Mouse (Mus musculus) left cerebral cortex, postnatal 36 days (tissue): ENCODE results near the gene Kcnma1. TPM values are rescaled to one million over a fixed set of nuclear protein-coding genes. Genes with fewer than 3 reads are reported as not detected.

ENCODE experiments used
- DNase-seq, 2 experiments: peaks; one replicate each; pipeline ENCODE4 v3.0.0; 2021 to 2022; ENCODE audit warnings: low spot score in 2 of 2, mixed read lengths in 1 of 2
- intact Hi-C: fragments of 180-260 bp; cut with DNase I; formaldehyde crosslinking; loops from one replicate; pipeline ENCODE4 v1.15.1; 2025
- total RNA-seq, 2 experiments: library from RNA; stranded (reverse); gene quantifications; 2 replicates each; pipeline ENCODE4 v1.2.3; 2021

Kcnma1 gene
- total RNA-seq, 2 experiments from 2014 or later = 177 to 194 TPM

DNA sequence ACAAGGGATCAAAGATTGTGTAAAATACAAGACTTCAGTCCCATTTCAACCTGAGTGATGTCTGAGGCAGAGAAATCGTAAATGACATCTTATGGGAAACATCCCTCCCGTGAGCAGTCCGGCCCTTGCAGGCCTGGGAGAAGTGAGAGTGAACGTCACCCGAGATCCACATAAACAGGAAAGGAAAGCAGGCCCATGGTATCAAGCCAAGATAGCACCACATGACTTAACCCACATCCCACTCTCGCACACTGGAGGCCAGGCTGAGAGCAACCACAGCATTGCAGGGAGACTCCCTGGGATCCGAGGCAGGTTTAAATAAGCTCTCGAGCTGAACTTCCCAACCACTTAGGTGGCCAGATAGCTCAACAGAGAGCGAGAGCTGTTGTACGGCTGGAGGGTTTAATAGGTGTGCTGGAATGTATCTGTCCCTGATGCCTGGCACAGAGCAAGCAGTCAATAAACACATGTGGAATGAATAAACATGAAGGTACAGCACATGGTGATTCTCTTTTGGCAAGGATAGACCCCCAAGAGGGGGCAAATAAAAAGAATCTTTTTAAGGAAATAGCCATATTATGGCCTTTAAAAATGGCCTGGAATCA lies 493.1 kb downstream of the Kcnma1 start:
- DNase-seq = no peak
- intact Hi-C loops = no loop called here

DNA sequence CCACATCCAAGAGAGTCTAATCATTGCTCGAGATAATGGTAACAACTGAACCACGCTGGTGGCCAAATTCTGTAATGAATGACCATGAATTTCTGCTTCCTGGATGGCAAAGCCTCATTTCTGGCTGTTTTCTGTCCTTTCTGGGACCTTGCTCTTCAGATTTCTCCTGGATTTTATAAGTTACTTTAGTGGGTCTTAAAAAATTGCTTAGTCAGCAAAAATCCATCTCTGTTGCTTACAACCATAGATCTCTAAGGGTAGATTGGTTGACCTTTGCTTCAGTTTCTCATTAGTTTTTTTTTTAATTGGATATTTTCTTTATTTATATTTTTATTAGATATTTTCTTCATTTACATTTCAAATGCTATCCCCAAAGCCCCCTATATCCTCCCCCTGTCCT lies 496.9 kb downstream of the Kcnma1 start:
- intact Hi-C loops = no loop called here

GRCm38 (mm10) chr14:23509792-23510191 lies 504.5 kb downstream of the Kcnma1 start:
- intact Hi-C loops = no loop called here
- DNase-seq = no peak

More for the DNA sequence above, 496.9 kb downstream of the Kcnma1 start:
- no peak for DNase-seq

GRCm38 (mm10) chr14:23502236-23502790 lies 512.0 kb downstream of the Kcnma1 start:
- DNase-seq = no peak
- intact Hi-C loops = no loop called here

- no peak for DNase-seq
- intact Hi-C loops = no loop called here
These were observed 517.5 kb downstream of the Kcnma1 start for GRCm38 (mm10) chr14:23496801-23497200.

DNA sequence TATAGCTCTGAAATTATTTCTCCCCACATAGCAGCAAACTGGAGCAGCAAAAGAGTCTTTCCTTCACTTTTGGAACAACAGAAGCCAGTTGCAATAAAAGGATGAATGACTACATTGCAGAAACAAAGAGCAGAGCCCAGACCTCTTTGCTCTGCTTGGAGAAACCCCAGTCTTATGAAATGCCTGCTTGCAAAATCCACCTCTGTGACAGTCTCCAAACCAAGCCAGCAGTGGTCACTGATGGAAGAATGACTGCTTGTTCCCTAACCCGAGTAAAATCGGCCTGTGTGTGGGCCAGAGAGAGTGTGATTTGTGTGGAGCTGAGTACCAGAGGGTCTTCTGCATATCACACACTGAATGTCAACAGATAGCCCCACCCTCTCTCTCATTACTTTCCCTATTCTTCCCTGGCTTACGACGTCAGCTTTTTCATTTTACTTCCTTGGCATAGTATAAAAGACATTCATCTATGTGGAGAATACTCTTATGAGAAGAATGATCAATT lies 518.0 kb downstream of the Kcnma1 start:
- intact Hi-C loops = no loop called here
- no peak for DNase-seq

GRCm38 (mm10) chr14:23494496-23494800 lies 519.8 kb downstream of the Kcnma1 start:
- intact Hi-C loops = no loop called here
- no peak for DNase-seq

GRCm38 (mm10) chr14:23493750-23494495 lies 520.4 kb downstream of the Kcnma1 start:
- intact Hi-C loops = no loop called here
- no peak for DNase-seq

DNA sequence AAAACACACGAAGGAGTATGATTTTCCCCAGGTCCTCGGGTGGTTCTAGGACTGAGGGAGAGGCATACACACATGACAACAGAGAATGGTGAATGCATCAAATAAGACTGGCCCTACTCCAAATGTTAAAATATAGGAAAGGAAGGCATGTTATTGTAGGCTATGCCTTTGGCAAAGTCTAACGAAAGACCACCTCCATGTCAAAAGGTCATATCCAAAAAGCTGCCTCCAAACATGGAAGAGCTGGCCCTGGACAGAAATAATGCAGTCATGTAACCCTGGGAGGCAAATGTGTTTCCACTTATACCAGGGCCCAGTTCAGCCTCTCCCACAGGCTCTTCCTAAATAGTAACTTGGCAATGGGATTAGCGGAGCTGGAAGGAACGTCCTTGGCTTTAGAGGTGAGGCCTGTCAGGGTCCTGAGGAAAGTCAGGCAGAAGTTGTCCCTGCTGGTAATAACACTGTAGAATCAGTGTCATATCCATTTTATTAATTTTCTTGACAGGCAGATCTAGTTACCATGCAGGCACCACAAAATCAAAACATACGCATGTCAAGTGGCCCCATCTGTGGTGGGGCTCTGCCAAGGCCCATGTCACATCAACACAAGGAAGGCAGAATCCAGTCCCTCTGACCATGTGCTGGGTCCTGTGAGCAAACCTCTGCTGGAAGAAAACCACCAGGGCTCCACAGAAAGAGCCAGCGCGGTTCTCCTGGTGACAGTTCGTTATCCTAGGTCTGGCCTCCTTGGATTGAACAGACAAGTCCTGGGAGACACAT lies 521.5 kb downstream of the Kcnma1 start:
- intact Hi-C loops = no loop called here
- no peak for DNase-seq

GRCm38 (mm10) chr14:23491359-23491758 lies 522.9 kb downstream of the Kcnma1 start:
- intact Hi-C loops = no loop called here
- no peak for DNase-seq

DNA sequence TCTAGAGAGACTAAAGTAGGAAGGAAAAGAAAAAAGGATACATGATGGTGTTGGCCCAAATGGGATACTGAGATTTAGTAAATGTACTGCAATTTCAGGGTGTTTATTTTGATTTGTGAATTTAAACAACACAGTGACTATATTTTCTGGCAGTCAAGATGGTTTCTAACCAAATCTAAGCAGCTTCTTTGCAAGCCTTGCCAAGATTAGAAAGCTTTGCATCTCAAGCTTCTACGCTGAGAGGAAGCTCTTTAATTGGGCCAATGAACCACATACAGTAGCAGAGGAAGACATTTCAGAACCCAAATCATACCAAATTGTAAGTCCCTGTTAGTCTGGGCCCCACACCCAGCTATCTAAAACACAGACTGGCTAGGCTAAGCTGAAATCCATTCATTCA lies 527.6 kb downstream of the Kcnma1 start:
- no peak for DNase-seq
- intact Hi-C loops = no loop called here

DNA sequence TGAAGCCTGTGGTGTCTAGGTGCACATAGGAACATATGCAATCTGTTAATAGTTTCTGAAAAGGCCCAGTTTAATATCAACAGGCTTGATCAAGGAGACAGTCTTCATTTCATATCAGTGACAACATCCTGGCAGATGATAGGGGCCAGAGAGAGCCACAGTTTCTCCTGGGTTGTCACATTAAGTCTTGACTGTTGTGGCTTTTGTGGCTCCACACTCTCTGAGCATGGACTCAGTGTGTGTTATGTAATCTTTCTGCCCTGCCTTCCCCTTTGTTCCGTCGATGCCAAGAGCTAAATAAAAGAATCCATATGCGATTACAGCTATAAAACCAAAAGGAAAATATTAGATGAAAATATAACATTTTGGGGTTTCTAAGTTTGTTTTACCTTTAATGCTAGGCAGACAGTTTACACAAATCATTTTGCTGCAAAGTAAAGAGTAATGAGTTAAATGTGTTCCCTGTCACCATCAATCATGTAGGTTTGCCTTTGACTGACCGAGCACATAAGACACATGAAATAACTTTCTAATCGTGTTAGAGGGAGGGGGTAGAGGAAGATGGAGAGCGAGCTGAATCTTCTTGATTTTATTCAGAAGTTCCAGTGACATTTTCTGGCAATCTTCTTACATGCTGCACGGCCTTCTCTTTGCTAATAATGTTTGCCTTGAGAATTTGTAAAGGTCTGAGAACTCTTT lies 528.3 kb downstream of the Kcnma1 start:
- DNase-seq = no peak
- intact Hi-C loops = no loop called here

GRCm38 (mm10) chr14:23475129-23475528 lies 539.2 kb downstream of the Kcnma1 start:
- intact Hi-C loops = no loop called here
- no peak for DNase-seq

- DNase-seq = no peak
- intact Hi-C loops = no loop called here
These were observed 544.2 kb downstream of the Kcnma1 start for GRCm38 (mm10) chr14:23470071-23470470.

- intact Hi-C loops = no loop called here
- DNase-seq = no peak
These were observed 549.2 kb downstream of the Kcnma1 start for GRCm38 (mm10) chr14:23465135-23465534.

GRCm38 (mm10) chr14:23458560-23458959 lies 555.7 kb downstream of the Kcnma1 start:
- intact Hi-C loops = no loop called here
- no peak for DNase-seq

DNA sequence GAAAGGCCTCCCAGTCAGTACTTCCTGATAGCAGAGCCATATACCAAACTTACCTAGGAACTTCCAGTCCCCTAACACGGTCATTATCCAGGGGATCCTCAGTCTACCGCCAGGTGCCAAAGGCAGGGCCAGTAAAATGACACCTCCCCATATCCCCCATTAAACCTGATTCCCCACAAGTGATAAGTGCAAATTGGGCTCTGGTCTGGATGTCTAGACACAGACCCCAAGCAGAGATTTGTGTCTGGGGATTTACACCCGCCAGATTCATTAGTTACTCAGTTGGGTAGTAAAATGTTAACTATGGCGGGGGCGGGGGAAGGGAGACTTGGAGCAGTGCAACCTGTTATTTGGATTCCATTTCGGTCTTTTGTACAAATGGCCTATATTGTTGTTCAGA lies 562.6 kb downstream of the Kcnma1 start:
- DNase-seq = no peak

DNA sequence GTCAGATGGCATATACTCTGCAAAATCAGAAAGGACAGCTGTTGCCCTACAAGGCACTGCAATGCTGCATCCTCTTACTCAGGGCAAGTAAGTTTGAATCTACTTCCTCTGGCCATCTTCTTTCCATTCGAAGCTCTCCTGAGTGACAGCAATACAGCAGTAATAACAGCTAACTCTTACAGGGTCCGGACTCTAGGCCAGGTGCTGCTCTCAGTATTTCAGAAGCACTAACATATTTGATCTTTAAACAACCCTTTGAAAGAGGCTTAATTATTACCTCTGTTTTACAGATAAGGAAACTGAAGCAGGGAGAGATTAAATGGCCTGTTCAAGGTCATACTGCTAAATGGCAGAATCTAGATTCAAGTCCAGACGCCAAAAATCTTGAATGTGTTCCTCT lies 576.8 kb downstream of the Kcnma1 start:
- intact Hi-C loops = no loop called here
- DNase-seq = no peak

More for the DNA sequence above, 562.6 kb downstream of the Kcnma1 start:
- intact Hi-C loops = no loop called here

DNA sequence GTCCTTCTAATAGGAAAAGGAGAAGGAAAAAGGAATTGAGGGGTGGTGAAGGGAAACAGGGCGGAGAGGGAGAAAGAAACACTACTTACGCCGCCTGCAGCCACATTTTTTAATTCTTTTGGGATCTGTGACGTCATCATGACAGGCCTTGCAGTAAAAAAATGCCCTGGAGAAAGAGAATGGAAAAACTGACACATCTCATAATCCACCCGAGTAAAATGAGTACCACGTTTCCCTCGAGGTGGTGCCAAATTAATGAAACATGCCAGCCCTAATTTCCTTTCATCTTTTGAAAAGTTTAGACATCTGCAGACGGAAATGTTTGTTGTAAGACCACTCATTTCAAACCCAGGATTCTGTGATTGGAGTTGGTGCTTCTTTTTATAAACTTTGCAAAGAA lies 578.4 kb downstream of the Kcnma1 start:
- intact Hi-C loops = no loop called here
- no peak for DNase-seq

DNA sequence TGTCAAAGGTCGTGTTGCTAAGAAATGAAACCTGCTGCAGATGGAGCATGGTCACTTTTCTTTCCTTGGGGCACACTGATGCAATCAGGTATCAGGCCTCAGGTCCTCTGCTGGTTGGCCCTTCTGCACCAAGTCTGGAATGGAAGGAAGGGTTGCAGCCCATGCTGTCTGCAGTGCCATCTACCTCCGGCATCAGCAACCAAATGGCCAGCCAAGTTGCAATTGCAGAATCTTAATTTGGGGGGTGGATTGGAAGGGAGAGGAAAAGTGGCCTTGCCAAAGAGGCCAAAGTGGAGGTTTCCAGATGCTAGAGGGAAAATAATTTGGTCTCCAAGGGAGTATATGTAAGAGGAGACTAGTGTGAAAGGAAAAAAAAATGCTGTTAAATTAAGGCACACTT lies 584.3 kb downstream of the Kcnma1 start:
- intact Hi-C loops = no loop called here
- no peak for DNase-seq
